Mouse (Mus musculus) forebrain, embryonic 15.5 days (tissue): ENCODE measurements at regions not wholly inside any gene's neighbourhood (a gene's known extent, or its start where the extent isn't known, plus 50 kb on each side); places are given as distances from the start of the nearest gene placed in this dataset.

Source experiments
- ATAC-seq: fragments of 200-750 bp; cut with Nextera tagmentation; replicated peaks from 2 replicates; pipeline ENCODE4 v1.8.0; 2017; ENCODE audit warnings: mild to moderate bottlenecking, moderate TSS enrichment, moderate library complexity
- H3K27ac ChIP-seq: fragments of 300-500 bp; sonication (generic); replicated peaks from 2 replicates; pipeline ENCODE4 v1.5.1; 2015; ENCODE audit warnings: mild to moderate bottlenecking, inconsistent platforms
- H3K27me3 ChIP-seq: fragments of 300-500 bp; sonication (generic); 2 replicates; pipeline ENCODE4 v1.6.1; 2015; ENCODE audit warnings: inconsistent platforms
- H3K36me3 ChIP-seq: fragments of 300-500 bp; sonication (generic); 2 replicates; pipeline ENCODE4 v1.6.1; 2015; ENCODE audit warnings: mild to moderate bottlenecking, inconsistent platforms
- H3K4me1 ChIP-seq: fragments of 300-500 bp; sonication (generic); 2 replicates; pipeline ENCODE4 v1.6.1; 2015; ENCODE audit warnings: inconsistent platforms
- H3K4me2 ChIP-seq: fragments of 300-500 bp; sonication (generic); replicated peaks from 2 replicates; pipeline ENCODE4 v1.6.1; 2015; ENCODE audit warnings: mild to moderate bottlenecking, inconsistent platforms
- H3K4me3 ChIP-seq: fragments of 300-500 bp; sonication (generic); 2 replicates; pipeline ENCODE4 v1.5.1; 2015; ENCODE audit warnings: mild to moderate bottlenecking, inconsistent platforms
- H3K9ac ChIP-seq: fragments of 300-500 bp; sonication (generic); replicated peaks from 2 replicates; pipeline ENCODE4 v1.6.1; 2015; ENCODE audit warnings: mild to moderate bottlenecking, inconsistent platforms
- H3K9me3 ChIP-seq: fragments of 300-500 bp; sonication (generic); 2 replicates; pipeline ENCODE4 v1.6.1; 2016; ENCODE audit warnings: inconsistent platforms
- WGBS: fragments of 180-500 bp; shearing (Covaris S2); methylation state at CpG from one replicate; pipeline ENCODE4 v1.1.7; 2015; ENCODE audit warnings: mixed read lengths; 5-methylcytosine and 5-hydroxymethylcytosine counted together

GRCm38 (mm10) chr5:4536790-4537189 is 221.0 kb downstream of the Fzd1 start:
- Histone ChIP-seq H3K4me1 (peaks cover 4% of the 10 kb centered on the region; the same call in 1 of the 2 replicates), H3K27ac (no peak overlapping the region), H3K9ac (no peak overlapping the region), H3K4me3 (no peak overlapping the region), H3K9me3 (no peaks in the 10 kb centered on the region), H3K27me3 (no peaks in the 10 kb centered on the region), H3K36me3 (no peaks in the 10 kb centered on the region), H3K4me2 (no peak overlapping the region)
- no peak for ATAC-seq
- 68% methylated on average over 2 of the region's 2 CpGs for WGBS

GRCm38 (mm10) chr5:4535951-4536350 is 221.9 kb downstream of the Fzd1 start:
- ATAC-seq = no peak
- no peak overlapping the region for H3K4me2 ChIP-seq
- H3K4me3 ChIP-seq = no peak overlapping the region
- no peak overlapping the region for H3K9ac ChIP-seq
- H3K27ac ChIP-seq = no peak overlapping the region
- H3K36me3 ChIP-seq = no peaks in the 10 kb centered on the region
- no peaks in the 10 kb centered on the region for H3K27me3 ChIP-seq
- WGBS = 81% methylated on average over 8 of the region's 8 CpGs
- H3K4me1 ChIP-seq = peaks cover 7% of the 10 kb centered on the region
- no peaks in the 10 kb centered on the region for H3K9me3 ChIP-seq

GRCm38 (mm10) chr5:4534512-4534911 is 223.3 kb downstream of the Fzd1 start:
- 83% methylated on average over 2 of the region's 2 CpGs for WGBS
- ATAC-seq = no peak
- no peaks in the 10 kb centered on the region for H3K27me3 ChIP-seq
- H3K27ac ChIP-seq = no peak overlapping the region
- H3K4me1 ChIP-seq = peaks cover 20% of the 10 kb centered on the region
- H3K9ac ChIP-seq = no peak overlapping the region
- H3K9me3 ChIP-seq = no peaks in the 10 kb centered on the region
- no peak overlapping the region for H3K4me3 ChIP-seq
- no peaks in the 10 kb centered on the region for H3K36me3 ChIP-seq
- no peak overlapping the region for H3K4me2 ChIP-seq

- ATAC-seq = peak; percentile 58
- peaks cover 26% of the 10 kb centered on the region for H3K4me1 ChIP-seq
- no peaks in the 10 kb centered on the region for H3K27me3 ChIP-seq
- no peaks in the 10 kb centered on the region for H3K9me3 ChIP-seq
- no peaks in the 10 kb centered on the region for H3K36me3 ChIP-seq
- H3K9ac ChIP-seq = no peak overlapping the region
- H3K4me3 ChIP-seq = no peak overlapping the region
- no peak overlapping the region; the same call in 1 of the 2 replicates for H3K27ac ChIP-seq
- no peak overlapping the region for H3K4me2 ChIP-seq
- WGBS = 19% methylated on average over 10 of the region's 10 CpGs
Observed at GRCm38 (mm10) chr5:4530236-4531067, 227.4 kb downstream of the Fzd1 start.

GRCm38 (mm10) chr5:4526042-4526815 is 231.6 kb downstream of the Fzd1 start:
- 57% methylated on average over 9 of the region's 9 CpGs for WGBS
- H3K4me3 ChIP-seq = no peak overlapping the region
- H3K27ac ChIP-seq = peak overlapping the region; percentile 60; the same call in 1 of the 2 replicates
- H3K4me1 ChIP-seq = peaks cover 25% of the 10 kb centered on the region
- no peaks in the 10 kb centered on the region for H3K36me3 ChIP-seq
- no peak overlapping the region for H3K4me2 ChIP-seq
- H3K9ac ChIP-seq = no peak overlapping the region
- H3K9me3 ChIP-seq = no peaks in the 10 kb centered on the region
- ATAC-seq = peak; percentile 80
- no peaks in the 10 kb centered on the region for H3K27me3 ChIP-seq

- no peak for ATAC-seq
- Histone ChIP-seq H3K4me2 (no peak overlapping the region), H3K9ac (no peak overlapping the region), H3K36me3 (no peaks in the 10 kb centered on the region), H3K4me1 (peaks cover 23% of the 10 kb centered on the region), H3K27me3 (no peaks in the 10 kb centered on the region), H3K9me3 (no peaks in the 10 kb centered on the region), H3K4me3 (no peak overlapping the region), H3K27ac (no peak overlapping the region)
- WGBS = 94% methylated on average over 3 of the region's 3 CpGs
Observed at GRCm38 (mm10) chr5:4500599-4500998, 257.2 kb downstream of the Fzd1 start.

GRCm38 (mm10) chr5:4499036-4499435 is 258.8 kb downstream of the Fzd1 start:
- Histone ChIP-seq H3K9me3 (no peaks in the 10 kb centered on the region), H3K4me1 (peaks cover 25% of the 10 kb centered on the region), H3K9ac (no peak overlapping the region), H3K27me3 (no peaks in the 10 kb centered on the region), H3K4me2 (no peak overlapping the region), H3K36me3 (no peaks in the 10 kb centered on the region), H3K27ac (no peak overlapping the region), H3K4me3 (no peak overlapping the region)
- no peak for ATAC-seq
- 13% methylated on average over 4 of the region's 4 CpGs for WGBS

GRCm38 (mm10) chr5:4498425-4498824 is 259.4 kb downstream of the Fzd1 start:
- H3K4me2 ChIP-seq = no peak overlapping the region
- H3K4me3 ChIP-seq = no peak overlapping the region
- H3K27me3 ChIP-seq = no peaks in the 10 kb centered on the region
- peaks cover 25% of the 10 kb centered on the region for H3K4me1 ChIP-seq
- no peak overlapping the region for H3K27ac ChIP-seq
- H3K9me3 ChIP-seq = no peaks in the 10 kb centered on the region
- no peaks in the 10 kb centered on the region for H3K36me3 ChIP-seq
- ATAC-seq = no peak
- H3K9ac ChIP-seq = no peak overlapping the region
- 44% methylated on average over 3 of the region's 3 CpGs for WGBS

GRCm38 (mm10) chr5:4496907-4497200 is 261.0 kb downstream of the Fzd1 start:
- Histone ChIP-seq H3K9ac (no peak overlapping the region), H3K36me3 (no peaks in the 10 kb centered on the region), H3K4me3 (no peak overlapping the region), H3K27me3 (no peaks in the 10 kb centered on the region), H3K4me2 (peak overlapping the region; percentile 16), H3K9me3 (no peaks in the 10 kb centered on the region), H3K27ac (no peak overlapping the region), H3K4me1 (peaks cover 25% of the 10 kb centered on the region)
- WGBS = 13% methylated on average over 3 of the region's 3 CpGs
- ATAC-seq = no peak

- Histone ChIP-seq H3K27me3 (no peaks in the 10 kb centered on the region), H3K9ac (no peak overlapping the region), H3K4me2 (peak overlapping the region; percentile 16), H3K9me3 (no peaks in the 10 kb centered on the region), H3K27ac (no peak overlapping the region), H3K4me1 (peaks cover 25% of the 10 kb centered on the region), H3K36me3 (no peaks in the 10 kb centered on the region), H3K4me3 (no peak overlapping the region)
- 8% methylated on average over 20 of the region's 20 CpGs for WGBS
- peak; percentile 88 for ATAC-seq
Observed at GRCm38 (mm10) chr5:4496132-4496906, 261.5 kb downstream of the Fzd1 start.

- H3K27ac ChIP-seq = no peak overlapping the region
Observed at GRCm38 (mm10) chr5:4495482-4495881, 262.4 kb downstream of the Fzd1 start.

More at GRCm38 (mm10) chr5:4495482-4495881, 262.4 kb downstream of the Fzd1 start:
- Histone ChIP-seq H3K4me3 (no peak overlapping the region), H3K9ac (no peak overlapping the region), H3K4me2 (no peak overlapping the region), H3K4me1 (peaks cover 25% of the 10 kb centered on the region), H3K9me3 (no peaks in the 10 kb centered on the region), H3K27me3 (no peaks in the 10 kb centered on the region), H3K36me3 (no peaks in the 10 kb centered on the region)
- WGBS = 44% methylated on average over 6 of the region's 6 CpGs
- peak; percentile 46 for ATAC-seq
